Mouse (Mus musculus): ENCODE measurements at regions not wholly inside any gene's neighbourhood (a gene's known extent, or its start where the extent isn't known, plus 50 kb on each side); places are given as distances from the start of the nearest gene placed in this dataset.

- no peak for TF ChIP-seq POLR2A (IDR thresholded peaks at IDR 0.05; ENCODE audit: extremely low read depth, insufficient read depth, low read length)
- no peak for TF ChIP-seq CTCF (IDR thresholded peaks at IDR 0.05; ENCODE audit: low read depth, low read length)
These were observed 429.6 kb downstream of the Plcl1 start for GRCm38 (mm10) chr1:55835281-55835680.
